Mouse (Mus musculus): ENCODE measurements around the gene Kank4. TPM values are rescaled to one million over a fixed set of nuclear protein-coding genes. Genes with fewer than 3 reads are reported as not detected.

Kank4 gene
- polyA plus RNA-seq, 1 experiment from 2014 or later: 0.58 TPM

GRCm38 (mm10) chr4:98789861-98790311, 27.5 kb downstream of the Kank4 start:
- no peaks in the 10 kb centered on the region for H3K36me3 ChIP-seq (replicated peaks)
- peaks cover 15% of the 10 kb centered on the region for H3K4me1 ChIP-seq
- peak overlapping the region; percentile 23 for H3K4me3 ChIP-seq
- H3K27me3 ChIP-seq (replicated peaks): no peaks in the 10 kb centered on the region
- no peak overlapping the region for H3K9ac ChIP-seq
- ATAC-seq (replicated peaks): peak; percentile 32; the same call in 1 of the 2 replicates
- H3K9me3 ChIP-seq: no peaks in the 10 kb centered on the region
- peak overlapping the region; percentile 47 for H3K4me2 ChIP-seq
- H3K27ac ChIP-seq: no peak overlapping the region
- 8% methylated on average over 10 of the region's 10 CpGs for WGBS

GRCm38 (mm10) chr4:98789133-98789765, 28.1 kb downstream of the Kank4 start:
- H3K4me2 ChIP-seq: peak overlapping the region; percentile 47
- WGBS: 55% methylated on average over 7 of the region's 7 CpGs
- H3K27ac ChIP-seq: no peak overlapping the region
- 0 out of 2 replicates have a peak, but pooled peaks have one; percentile 19 for ATAC-seq (replicated peaks)
- peaks cover 15% of the 10 kb centered on the region for H3K4me1 ChIP-seq
- no peak overlapping the region for H3K9ac ChIP-seq
- H3K27me3 ChIP-seq (replicated peaks): no peaks in the 10 kb centered on the region
- H3K36me3 ChIP-seq (replicated peaks): no peaks in the 10 kb centered on the region
- peak overlapping the region; percentile 23 for H3K4me3 ChIP-seq
- H3K9me3 ChIP-seq: no peaks in the 10 kb centered on the region

GRCm38 (mm10) chr4:98786281-98786680, 31.1 kb downstream of the Kank4 start:
- 24% methylated on average over 3 of the region's 3 CpGs for WGBS

GRCm38 (mm10) chr4:98785851-98786250, 31.5 kb downstream of the Kank4 start:
- Histone ChIP-seq H3K4me2 (no peak overlapping the region), H3K9me3 (no peaks in the 10 kb centered on the region), H3K9ac (no peak overlapping the region), H3K36me3 (replicated peaks) (no peaks in the 10 kb centered on the region), H3K4me3 (no peak overlapping the region), H3K27ac (no peak overlapping the region), H3K4me1 (peaks cover 15% of the 10 kb centered on the region), H3K27me3 (replicated peaks) (no peaks in the 10 kb centered on the region)
- 52% methylated on average over 8 of the region's 8 CpGs for WGBS
- no peak for ATAC-seq (replicated peaks)

More at GRCm38 (mm10) chr4:98786281-98786680, 31.1 kb downstream of the Kank4 start:
- no peak overlapping the region for H3K4me3 ChIP-seq
- no peaks in the 10 kb centered on the region for H3K27me3 ChIP-seq (replicated peaks)
- H3K9me3 ChIP-seq: no peaks in the 10 kb centered on the region
- no peaks in the 10 kb centered on the region for H3K36me3 ChIP-seq (replicated peaks)
- H3K9ac ChIP-seq: no peak overlapping the region
- peaks cover 15% of the 10 kb centered on the region for H3K4me1 ChIP-seq
- ATAC-seq (replicated peaks): no peak
- no peak overlapping the region for H3K4me2 ChIP-seq
- H3K27ac ChIP-seq: no peak overlapping the region

- ATAC-seq (replicated peaks): peak; percentile 45
- 0 out of 2 replicates have a peak overlapping the region, but pooled peaks have one; percentile 1 for H3K4me3 ChIP-seq
- H3K36me3 ChIP-seq (replicated peaks): no peaks in the 10 kb centered on the region
- H3K9ac ChIP-seq: no peak overlapping the region
- peak overlapping the region; percentile 28 for H3K4me2 ChIP-seq
- no peaks in the 10 kb centered on the region for H3K9me3 ChIP-seq
- H3K4me1 ChIP-seq: no peaks in the 10 kb centered on the region; the same call in 1 of the 2 replicates
- WGBS: 18% methylated on average over 16 of the region's 16 CpGs
- H3K27me3 ChIP-seq (replicated peaks): no peaks in the 10 kb centered on the region; the same call in 1 of the 2 replicates
- no peak overlapping the region for H3K27ac ChIP-seq
Measured at GRCm38 (mm10) chr4:98778219-98778618, 39.1 kb downstream of the Kank4 start.

- no peaks in the 10 kb centered on the region; the same call in 1 of the 2 replicates for H3K4me1 ChIP-seq
- no peak for ATAC-seq (replicated peaks)
- no peak overlapping the region for H3K9ac ChIP-seq
- no peak overlapping the region for H3K4me2 ChIP-seq
- H3K36me3 ChIP-seq (replicated peaks): no peaks in the 10 kb centered on the region
- no peak overlapping the region for H3K27ac ChIP-seq
- WGBS: 85% methylated on average over 6 of the region's 6 CpGs
- H3K4me3 ChIP-seq: no peak overlapping the region
- no peaks in the 10 kb centered on the region for H3K9me3 ChIP-seq
- H3K27me3 ChIP-seq (replicated peaks): no peaks in the 10 kb centered on the region; the same call in 1 of the 2 replicates
Measured at GRCm38 (mm10) chr4:98777464-98777863, 39.9 kb downstream of the Kank4 start.

- Histone ChIP-seq H3K4me1 (no peaks in the 10 kb centered on the region; the same call in 1 of the 2 replicates), H3K4me3 (no peak overlapping the region), H3K9ac (no peak overlapping the region), H3K9me3 (no peaks in the 10 kb centered on the region), H3K4me2 (no peak overlapping the region), H3K27me3 (replicated peaks) (no peaks in the 10 kb centered on the region; the same call in 1 of the 2 replicates), H3K27ac (no peak overlapping the region), H3K36me3 (replicated peaks) (no peaks in the 10 kb centered on the region)
- WGBS: 94% methylated on average over 10 of the region's 10 CpGs
- no peak for ATAC-seq (replicated peaks)
Measured at GRCm38 (mm10) chr4:98776721-98777427, 40.5 kb downstream of the Kank4 start.

GRCm38 (mm10) chr4:98773785-98774184, 43.6 kb downstream of the Kank4 start:
- H3K4me1 ChIP-seq: no peaks in the 10 kb centered on the region; the same call in 1 of the 2 replicates
- WGBS: 92% methylated on average over 5 of the region's 5 CpGs

GRCm38 (mm10) chr4:98767134-98768133, 49.9 kb downstream of the Kank4 start:
- H3K4me1 ChIP-seq: no peaks in the 10 kb centered on the region
- H3K4me2 ChIP-seq: no peak overlapping the region
- no peak overlapping the region for H3K27ac ChIP-seq
- WGBS: 85% methylated on average over 14 of the region's 14 CpGs
- no peaks in the 10 kb centered on the region for H3K9me3 ChIP-seq
- no peaks in the 10 kb centered on the region for H3K27me3 ChIP-seq (replicated peaks)
- no peak overlapping the region for H3K4me3 ChIP-seq
- H3K9ac ChIP-seq: no peak overlapping the region
- no peaks in the 10 kb centered on the region for H3K36me3 ChIP-seq (replicated peaks)
- ATAC-seq (replicated peaks): no peak

More at GRCm38 (mm10) chr4:98773785-98774184, 43.6 kb downstream of the Kank4 start:
- Histone ChIP-seq H3K36me3 (replicated peaks) (no peaks in the 10 kb centered on the region), H3K27me3 (replicated peaks) (no peaks in the 10 kb centered on the region), H3K4me3 (no peak overlapping the region), H3K9me3 (no peaks in the 10 kb centered on the region), H3K9ac (no peak overlapping the region), H3K4me2 (no peak overlapping the region), H3K27ac (no peak overlapping the region)
- ATAC-seq (replicated peaks): no peak

GRCm38 (mm10) chr4:98758872-98759518, 58.3 kb downstream of the Kank4 start:
- H3K4me2 ChIP-seq: no peak overlapping the region
- H3K27ac ChIP-seq: no peak overlapping the region
- no peak overlapping the region for H3K4me3 ChIP-seq
- peaks cover 8% of the 10 kb centered on the region for H3K4me1 ChIP-seq
- no peak overlapping the region for H3K9ac ChIP-seq
- ATAC-seq (replicated peaks): no peak
- 88% methylated on average over 3 of the region's 3 CpGs for WGBS
- H3K36me3 ChIP-seq (replicated peaks): no peaks in the 10 kb centered on the region
- no peaks in the 10 kb centered on the region for H3K27me3 ChIP-seq (replicated peaks)
- no peaks in the 10 kb centered on the region for H3K9me3 ChIP-seq

GRCm38 (mm10) chr4:98758012-98758821, 59.1 kb downstream of the Kank4 start:
- no peak overlapping the region for H3K9ac ChIP-seq
- peak; percentile 44; the same call in 1 of the 2 replicates for ATAC-seq (replicated peaks)
- H3K4me2 ChIP-seq: no peak overlapping the region
- 37% methylated on average over 4 of the region's 4 CpGs for WGBS
- no peak overlapping the region for H3K27ac ChIP-seq
- H3K4me1 ChIP-seq: peaks cover 8% of the 10 kb centered on the region
- no peaks in the 10 kb centered on the region for H3K36me3 ChIP-seq (replicated peaks)
- no peaks in the 10 kb centered on the region for H3K27me3 ChIP-seq (replicated peaks)
- H3K4me3 ChIP-seq: no peak overlapping the region
- H3K9me3 ChIP-seq: no peaks in the 10 kb centered on the region

Measured in midbrain, embryonic 15.5 days (tissue).